Mouse (Mus musculus) liver, postnatal 0 days (tissue): ENCODE measurements around the gene Utp11.

Source experiments
- CTCF ChIP-seq: sonication (generic); IDR thresholded peaks from 2 replicates; pipeline ENCODE4 v1.5.1; 2016; ENCODE audit warnings: antibody characterized with exemption, low read depth
- EP300 ChIP-seq: IDR thresholded peaks from 2 replicates; pipeline ENCODE4 v1.6.1; 2016; ENCODE audit warnings: antibody characterized with exemption, low read depth, mild to moderate bottlenecking

GRCm38 (mm10) chr4:124710776-124711291, 17.4 kb upstream of the Utp11 start:
- TF ChIP-seq EP300 (no peak), CTCF (peak; percentile 75)
